Mouse (Mus musculus): ENCODE data around the gene Gcsam.

DNA sequence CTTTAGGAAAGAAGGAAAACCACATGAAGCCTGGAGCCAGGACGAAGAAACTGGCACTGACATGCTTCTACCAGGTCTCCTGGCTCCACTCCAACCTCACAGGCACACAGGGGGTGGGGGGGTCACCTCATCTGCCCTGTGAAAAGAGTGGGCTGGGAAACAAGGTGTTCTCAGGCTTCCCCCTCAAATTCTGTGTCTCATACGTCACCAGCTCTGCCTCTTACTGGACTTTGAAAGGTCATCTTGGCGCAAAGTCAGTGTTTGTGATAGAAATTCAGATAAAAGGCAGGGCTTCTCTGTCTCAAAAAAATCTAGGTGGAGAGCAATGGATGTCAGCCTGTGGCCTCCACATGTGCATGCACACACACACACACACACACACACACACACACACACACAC, 31.1 kb downstream of the Gcsam start:
- TF ChIP-seq GATA1 (IDR thresholded peaks at IDR 0.05; ENCODE audit: borderline replicate concordance, low read length) (no peak), FLI1 (IDR thresholded peaks at IDR 0.05; ENCODE audit: low read length) (no peak)
